In the genomic region with DNA sequence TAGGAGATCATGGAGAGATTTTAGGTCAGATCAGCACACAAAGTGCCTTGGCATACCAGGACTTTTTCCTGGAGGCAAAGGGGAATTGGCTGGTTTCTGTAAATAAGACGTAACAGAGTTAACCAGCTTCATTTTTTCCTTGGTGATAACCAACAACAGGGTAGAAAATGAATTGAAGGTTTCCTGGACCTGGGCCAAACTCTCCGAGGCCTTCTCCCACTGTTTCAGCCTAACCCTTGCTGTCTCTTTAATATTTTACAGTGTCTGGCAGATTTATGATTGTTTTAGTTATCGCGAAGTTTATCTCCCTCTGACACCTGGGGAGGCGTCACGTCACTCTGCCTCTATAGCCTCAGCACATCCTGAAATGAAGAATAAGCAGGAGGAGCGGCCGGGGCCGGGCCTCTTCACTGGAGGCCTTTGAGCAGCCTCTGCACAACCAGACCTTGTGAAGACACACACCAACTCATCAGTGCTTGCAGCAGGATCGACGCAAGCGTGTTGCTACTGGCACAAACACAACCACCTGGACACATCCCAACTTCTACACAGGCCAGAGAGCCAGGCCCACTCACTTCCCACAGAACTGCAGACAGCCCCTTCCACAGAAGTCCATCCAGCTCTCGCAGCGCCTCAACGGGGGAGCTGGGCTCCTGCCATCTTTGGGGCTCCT, we compare ENCODE assay signal across 8 mouse cellular contexts.
DNase-seq lines count a peak whose midpoint lies in the region.

No protein-coding gene starts in this region.

- DNase-seq in gastrocnemius, adult 18-20 months (ENCODE audit: low spot score), result peak; percentile 3
- no peak for DNase-seq in gastrocnemius, adult 8-10 months (ENCODE audit: low spot score in 2 of 2)
- DNase-seq in right cerebral cortex, postnatal 10 days (ENCODE audit: low spot score in 2 of 2), result peak; percentile 44 to 47
- no peak for DNase-seq in right cerebral cortex, adult 18-20 months
- DNase-seq in frontal cortex, postnatal 36 days (ENCODE audit: low spot score in 2 of 2), result peak; percentile 8 to 22
- DNase-seq in layer of hippocampus, adult 9-11 months, result peak; percentile 34
- DNase-seq in right cerebral cortex, postnatal 25 days, result peak; percentile 14
- no peak for DNase-seq in yolk sac, embryonic 10.5 days (ENCODE audit: low spot score)

Comparison
In these comparisons a context has a peak if more than half of its experiments do, and no peak if none do; other contexts are left out.
1. DNase-seq: peak in gastrocnemius, adult 18-20 months (single experiment), right cerebral cortex, postnatal 10 days (2 of 2), frontal cortex, postnatal 36 days (2 of 2), layer of hippocampus, adult 9-11 months (single experiment) and right cerebral cortex, postnatal 25 days (single experiment); none in gastrocnemius, adult 8-10 months (0 of 2), right cerebral cortex, adult 18-20 months (single experiment) and yolk sac, embryonic 10.5 days (single experiment).